Mouse (Mus musculus) layer of hippocampus, postnatal 25 days (tissue): ENCODE data around the gene Lrrc8e. TPM values are rescaled to one million over a fixed set of nuclear protein-coding genes. Genes with fewer than 3 reads are reported as not detected.
"Not testable (repeated sequence)": the region's sequence is repeated elsewhere in the genome, so short reads cannot be mapped to it uniquely, and the experiment has no call there.

Experiments used
- DNase-seq, 2 experiments: peaks; one replicate each; pipeline ENCODE4 v3.0.0; 2022; ENCODE audit warnings: mixed read lengths in 2 of 2, low spot score in 1 of 2; ENCODE audit errors: extremely low spot score in 1 of 2
- total RNA-seq, 2 experiments: library from RNA; stranded (reverse); gene quantifications; 2 replicates each; pipeline ENCODE4 v1.2.3; 2021

Lrrc8e gene
- total RNA-seq, 2 experiments from 2014 or later = not detected

DNA sequence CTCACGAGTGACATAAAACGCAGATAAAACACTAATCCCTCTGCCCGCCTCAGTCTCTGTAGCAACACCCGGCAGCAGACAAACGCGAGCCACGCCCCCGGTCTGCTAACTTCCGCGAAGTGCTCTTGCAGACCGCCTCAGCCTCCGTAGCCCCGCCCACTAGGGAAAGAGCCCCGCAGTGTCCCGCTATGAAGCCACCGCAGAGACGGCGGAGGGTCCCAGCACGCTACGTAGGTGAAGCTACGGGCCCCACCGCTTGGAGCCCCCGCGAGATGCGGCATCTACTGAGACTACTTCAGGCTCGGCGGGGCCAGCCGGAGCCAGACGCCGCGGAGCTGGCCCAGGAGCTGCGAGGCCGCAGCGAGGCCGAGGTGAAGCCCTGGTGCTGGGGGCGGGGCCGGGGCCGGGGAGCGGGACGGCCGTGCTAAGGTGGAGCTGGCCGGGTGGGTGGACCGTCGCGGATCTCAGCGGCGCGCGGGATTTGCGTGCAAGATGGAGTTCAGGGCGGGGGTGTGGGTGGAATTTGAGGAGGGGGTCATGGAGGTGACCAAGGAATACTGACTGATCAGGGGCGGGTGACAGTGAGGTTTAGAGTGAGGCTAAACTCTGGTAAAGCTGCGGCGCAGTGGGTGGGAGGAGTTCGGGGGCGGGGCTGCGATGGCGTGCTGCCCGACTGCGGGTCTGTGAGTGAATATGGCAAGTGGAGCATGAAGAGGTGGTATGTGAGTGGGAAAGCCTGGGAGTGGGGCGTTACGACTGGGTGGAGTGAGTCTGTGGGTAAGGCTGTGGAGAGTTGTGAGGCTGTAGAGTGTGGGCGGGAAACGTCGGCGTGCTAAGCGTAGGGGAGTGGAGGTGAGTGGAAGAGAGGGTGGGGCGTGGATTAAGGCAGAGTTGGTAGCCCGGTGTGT, 26.6 kb downstream of the Lrrc8e start, which contains the start of gene Snapc2:
Gene Snapc2 (plus strand): TSS at position 147 of the 908 bp plus-strand sequence.
- DNase-seq = peak; percentile 87 to 91

DNA sequence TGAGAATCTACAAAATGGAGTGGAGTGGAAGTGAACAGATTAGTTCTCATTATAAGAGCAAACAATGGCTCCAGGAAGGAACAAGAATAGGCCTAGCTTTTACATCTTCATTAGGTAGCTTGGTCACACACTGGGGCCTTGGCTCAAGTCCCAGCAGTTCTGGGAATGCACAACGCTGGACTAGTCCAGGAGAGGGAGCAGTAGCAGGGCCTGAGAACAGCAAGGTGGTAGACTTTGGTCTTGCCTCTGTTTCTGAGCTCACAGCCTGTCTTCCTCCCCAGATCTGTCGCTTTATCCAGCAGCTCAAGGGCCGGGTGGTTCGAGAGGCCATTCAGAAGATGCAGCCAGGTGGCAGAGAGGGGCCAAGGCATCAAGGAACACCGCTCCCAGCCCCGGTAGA, 27.4 kb downstream of the Lrrc8e start:
- DNase-seq = peak in 1 of 2 experiments; percentile 60

DNA sequence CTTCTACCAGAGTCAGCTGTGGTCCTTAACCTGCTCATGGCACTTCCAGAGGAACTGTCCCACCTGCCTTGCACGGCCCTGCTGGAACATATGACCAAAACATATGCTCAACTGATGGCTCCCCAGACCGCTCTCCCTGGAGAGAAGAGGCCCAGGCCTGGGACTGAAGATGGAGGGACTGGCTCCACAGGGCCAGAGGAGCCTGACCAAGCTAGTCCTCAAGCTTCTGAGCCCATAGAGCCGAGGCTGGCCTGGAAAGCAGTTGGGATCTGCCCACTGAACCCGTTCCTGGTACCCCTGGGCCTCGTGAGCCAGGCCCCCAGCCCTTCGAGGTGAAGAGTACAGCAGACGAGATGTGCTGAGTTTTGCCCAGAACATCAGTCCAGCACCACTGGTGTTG, 28.8 kb downstream of the Lrrc8e start:
- not testable (repeated sequence) for DNase-seq

- peak; percentile 63 to 69 for DNase-seq
These were observed 30.3 kb downstream of the Lrrc8e start for GRCm38 (mm10) chr8:4256911-4257310.

DNA sequence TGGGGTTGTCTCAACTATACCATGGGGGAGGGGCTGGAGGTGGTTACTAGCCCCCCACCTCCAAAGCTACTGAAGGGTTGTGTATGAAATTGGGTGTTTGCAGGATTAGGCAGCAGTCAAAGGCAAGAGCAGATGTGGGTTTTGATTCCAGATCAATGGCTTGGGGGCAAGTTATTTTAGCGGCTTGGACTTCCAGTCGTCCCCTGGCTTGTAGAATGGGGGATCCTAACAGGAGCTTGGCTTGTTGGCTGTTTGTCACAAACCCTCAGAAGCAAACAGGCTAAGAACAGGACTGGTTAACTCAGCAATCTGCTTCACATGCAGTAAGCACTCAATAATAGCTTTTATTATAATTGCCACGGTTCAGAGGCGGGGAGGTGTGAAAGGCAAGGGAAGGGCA, 30.7 kb downstream of the Lrrc8e start:
- DNase-seq = no peak

DNA sequence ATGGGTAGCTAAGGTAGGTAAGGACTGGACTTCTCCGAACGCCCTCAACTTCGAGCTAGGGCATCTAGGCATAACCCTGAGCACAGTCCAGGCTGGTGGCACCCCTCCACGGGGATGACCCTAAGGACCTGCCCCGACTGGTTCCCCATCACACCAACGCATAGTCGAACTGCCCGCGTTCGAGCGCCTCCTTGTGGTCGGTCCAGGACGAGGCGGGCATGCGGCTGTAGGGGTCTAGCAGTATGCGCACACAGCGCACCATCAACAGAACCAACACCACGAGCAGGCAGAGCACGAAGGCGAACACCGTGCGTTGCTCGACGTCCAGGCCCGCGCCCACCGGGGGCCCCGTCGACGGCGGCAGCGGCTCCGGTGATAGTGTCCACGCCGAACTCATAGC, 31.6 kb downstream of the Lrrc8e start:
- DNase-seq = peak; percentile 85 to 89

DNA sequence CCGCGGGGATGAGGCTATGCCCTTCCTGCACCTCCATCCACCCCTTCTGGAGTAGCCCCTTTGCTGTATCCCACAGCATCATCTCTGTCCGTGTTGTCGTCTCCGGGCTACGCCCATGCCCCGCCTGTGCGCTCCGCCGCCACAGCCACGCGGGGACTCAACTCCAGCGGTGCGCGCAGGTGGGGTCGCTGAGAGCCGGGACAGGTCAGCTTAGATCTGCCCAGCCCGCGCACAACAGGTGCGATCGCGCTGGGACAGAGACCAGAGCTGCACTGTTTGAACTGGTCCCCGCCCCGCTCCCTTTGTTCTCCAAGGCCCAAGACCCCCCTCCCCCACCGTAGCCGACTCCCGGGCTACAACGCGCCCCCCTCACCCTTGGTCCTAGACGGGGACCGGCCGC, 32.1 kb downstream of the Lrrc8e start:
- DNase-seq = peak in 1 of 2 experiments; percentile 43

DNA sequence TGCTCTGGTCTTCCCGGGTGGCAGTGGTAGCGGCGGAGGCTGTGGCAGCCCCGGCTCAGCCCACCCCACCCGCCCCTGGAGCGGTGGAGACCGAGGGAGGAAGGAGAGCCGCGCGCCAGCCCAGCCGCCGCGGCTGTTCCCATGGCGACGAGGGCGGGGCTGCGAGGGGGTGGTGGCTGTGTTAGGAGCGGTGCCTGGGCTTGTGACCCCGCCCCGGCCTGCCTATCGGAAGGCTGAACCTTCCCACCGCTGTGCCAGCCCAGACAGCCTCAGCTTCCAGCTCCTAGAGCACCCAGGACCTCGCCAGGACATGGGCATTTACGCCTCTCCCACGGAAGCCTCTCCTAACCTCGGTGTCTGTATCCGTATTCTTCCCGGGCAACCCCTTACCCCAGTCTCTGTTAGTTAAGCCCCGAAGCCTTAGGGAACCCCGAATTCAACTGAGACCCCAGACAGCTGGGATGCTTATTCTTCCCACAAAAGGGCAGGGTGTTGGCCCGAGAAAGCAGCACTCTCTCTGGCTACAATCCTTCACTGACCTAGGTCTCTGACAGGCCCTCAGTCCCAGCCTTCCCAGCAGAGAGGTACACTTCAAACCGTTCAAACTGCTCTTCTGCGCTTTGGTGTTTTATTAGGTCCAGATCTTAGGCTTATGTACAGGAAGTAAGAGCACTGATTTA, 32.6 kb downstream of the Lrrc8e start, which contains the start of gene Ctxn1:
Gene Ctxn1 (minus strand): TSS at position 150 of the 680 bp plus-strand sequence.
- peak; percentile 91 to 92 for DNase-seq

GRCm38 (mm10) chr8:4259805-4260170, 33.2 kb downstream of the Lrrc8e start:
- DNase-seq = no peak

GRCm38 (mm10) chr8:4263105-4263791, 36.6 kb downstream of the Lrrc8e start:
- DNase-seq = no peak

GRCm38 (mm10) chr8:4265160-4265914, 38.7 kb downstream of the Lrrc8e start:
- no peak for DNase-seq

DNA sequence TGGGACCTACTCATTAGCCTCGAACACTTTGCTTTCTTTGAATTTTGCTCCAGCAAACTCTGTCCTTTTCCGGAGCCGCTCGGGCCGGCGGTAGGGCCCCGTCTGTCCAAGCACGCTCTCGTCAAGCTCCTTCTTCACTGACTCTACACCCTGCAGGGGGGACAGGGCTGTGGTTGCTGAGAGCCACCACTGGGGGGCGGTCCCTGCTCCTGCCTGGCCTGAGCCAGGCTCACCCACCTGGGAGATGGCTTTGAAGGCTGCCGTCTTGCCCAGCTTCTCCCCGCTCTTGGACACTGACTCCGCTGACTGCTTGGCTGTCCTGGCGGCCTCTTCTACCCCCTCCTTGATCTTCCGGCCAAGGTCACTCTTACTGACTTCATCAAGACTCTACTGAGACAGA, 41.0 kb downstream of the Lrrc8e start:
- DNase-seq = no peak

- DNase-seq = no peak
These were observed 43.0 kb downstream of the Lrrc8e start for GRCm38 (mm10) chr8:4269609-4270008.

- DNase-seq = peak; percentile 87 to 94
These were observed 48.9 kb downstream of the Lrrc8e start, which contains the start of gene Timm44 for GRCm38 (mm10) chr8:4275275-4276110. Timm44 (minus strand) TSS chr8:4275913.

- no peak for DNase-seq
These were observed 49.5 kb downstream of the Lrrc8e start for GRCm38 (mm10) chr8:4276111-4276465.
